Mouse (Mus musculus): ENCODE data around the gene Rps6kl1. TPM values are rescaled to one million over a fixed set of nuclear protein-coding genes. Genes with fewer than 3 reads are reported as not detected.

The Rps6kl1 gene
- polyA plus RNA-seq, 1 experiment from 2014 or later = 0.94 TPM

DNA sequence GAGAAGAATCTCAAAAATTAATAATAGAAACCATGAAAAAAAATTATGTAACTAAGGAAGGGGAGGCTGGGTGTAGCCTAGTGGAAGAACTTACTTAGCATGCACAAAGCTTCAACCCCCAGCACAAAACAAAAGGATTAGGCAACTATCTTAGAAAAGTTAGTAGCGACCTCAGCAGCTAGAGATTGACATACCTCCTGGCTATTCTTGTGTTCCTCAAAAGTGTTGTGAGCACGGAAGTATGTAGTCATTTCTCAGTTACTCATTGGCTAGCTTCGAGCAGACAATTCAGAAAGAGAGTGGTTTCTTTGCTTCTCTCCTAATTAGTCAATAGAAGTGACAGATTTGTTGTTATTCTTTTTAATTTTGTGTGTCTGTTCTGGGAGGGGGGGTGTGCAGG, 42.4 kb downstream of the Rps6kl1 start:
- Histone ChIP-seq H3K27me3 (ENCODE audit: control insufficient read depth, insufficient read depth, low read depth, low read length) (no peaks in the 10 kb centered on the region), H3K4me3 (ENCODE audit: low read length) (no peak overlapping the region), H3K36me3 (ENCODE audit: control insufficient read depth, insufficient read depth, low read length) (no peaks in the 10 kb centered on the region), H3K27ac (ENCODE audit: low read length) (no peak overlapping the region), H3K4me1 (replicated peaks; ENCODE audit: control insufficient read depth, insufficient read depth, low read length) (peaks cover 26% of the 10 kb centered on the region), H3K9me3 (ENCODE audit: control insufficient read depth, low read length) (no peaks in the 10 kb centered on the region), H3K9ac (ENCODE audit: low read length) (no peak overlapping the region), H3K4me2 (ENCODE audit: low read depth, low read length) (no peak overlapping the region)
- no peak for ATAC-seq (ENCODE audit: low read depth)
- 49% methylated on average over 3 of the region's 3 CpGs for WGBS

DNA sequence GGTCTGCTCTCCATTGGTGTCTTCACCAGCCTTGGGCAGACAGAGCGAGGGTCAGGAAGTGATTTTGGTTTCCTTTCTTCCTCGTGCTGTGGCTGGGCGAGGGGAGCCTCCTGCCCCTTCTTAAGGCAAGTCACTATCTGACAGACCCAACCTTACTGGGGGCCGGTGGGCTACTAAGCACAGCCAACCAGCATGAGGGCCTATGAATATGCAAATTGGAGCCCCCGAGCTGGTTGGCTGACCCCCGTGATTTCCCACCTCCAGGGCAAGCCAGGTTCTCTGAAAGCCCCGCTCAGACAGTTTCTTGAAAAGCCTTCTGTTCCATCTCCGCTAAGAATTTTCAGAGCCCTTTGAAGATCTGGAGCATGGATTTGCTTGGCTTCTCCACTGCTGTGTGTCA, 44.8 kb downstream of the Rps6kl1 start:
- no peaks in the 10 kb centered on the region for H3K9me3 ChIP-seq (ENCODE audit: control insufficient read depth, low read length)
- no peaks in the 10 kb centered on the region for H3K27me3 ChIP-seq (ENCODE audit: control insufficient read depth, insufficient read depth, low read depth, low read length)
- H3K4me2 ChIP-seq (ENCODE audit: low read depth, low read length) = peak overlapping the region; percentile 35; the same call in 1 of the 2 replicates
- H3K27ac ChIP-seq (ENCODE audit: low read length) = no peak overlapping the region
- H3K36me3 ChIP-seq (ENCODE audit: control insufficient read depth, insufficient read depth, low read length) = no peaks in the 10 kb centered on the region
- no peak for ATAC-seq (ENCODE audit: low read depth)
- 6% methylated on average over 8 of the region's 8 CpGs for WGBS
- peak overlapping the region; percentile 32 for H3K9ac ChIP-seq (ENCODE audit: low read length)
- peaks cover 7% of the 10 kb centered on the region for H3K4me1 ChIP-seq (replicated peaks; ENCODE audit: control insufficient read depth, insufficient read depth, low read length)
- H3K4me3 ChIP-seq (ENCODE audit: low read length) = no peak overlapping the region

DNA sequence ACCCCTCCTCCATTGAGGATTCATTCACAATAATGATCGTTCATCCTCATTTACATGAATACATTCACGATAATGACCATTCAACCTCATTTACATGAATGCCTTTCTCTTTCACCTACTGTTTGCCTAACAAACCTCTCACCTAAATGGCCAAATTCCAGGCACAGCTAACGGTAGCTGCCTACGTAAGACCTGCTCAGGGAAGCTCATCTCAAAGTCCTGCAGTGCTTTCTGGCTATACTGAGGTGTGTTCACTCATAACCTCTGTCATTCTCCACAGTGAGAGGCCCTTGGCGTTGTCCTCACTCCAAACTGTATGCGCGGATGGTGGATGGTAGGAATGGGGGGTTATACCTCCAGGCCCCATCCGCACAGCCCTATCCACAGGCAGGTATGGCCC, 46.3 kb downstream of the Rps6kl1 start:
- H3K36me3 ChIP-seq (ENCODE audit: control insufficient read depth, insufficient read depth, low read length) = no peaks in the 10 kb centered on the region
- 84% methylated on average over 8 of the region's 8 CpGs for WGBS

DNA sequence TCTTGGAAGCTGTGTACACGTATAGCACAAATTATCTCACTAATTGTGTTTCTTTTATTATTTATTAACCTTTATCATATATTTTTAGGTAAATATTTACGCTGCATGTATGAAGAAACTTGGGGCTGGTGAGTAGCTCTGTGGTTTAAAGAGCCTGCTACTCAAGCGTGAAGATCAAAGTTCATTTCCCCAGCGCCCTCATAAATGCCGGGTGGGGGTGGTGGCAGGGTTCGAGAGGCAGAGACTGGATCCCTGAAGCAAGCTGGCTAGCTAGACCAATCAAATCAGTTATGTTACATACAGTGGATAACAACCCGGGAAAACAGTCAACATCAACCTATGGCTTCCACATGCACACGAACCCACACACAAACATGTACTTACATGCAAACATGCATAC, 48.0 kb downstream of the Rps6kl1 start:
- Histone ChIP-seq H3K4me3 (ENCODE audit: low read length) (no peak overlapping the region), H3K27ac (ENCODE audit: low read length) (no peak overlapping the region), H3K36me3 (ENCODE audit: control insufficient read depth, insufficient read depth, low read length) (no peaks in the 10 kb centered on the region), H3K4me2 (ENCODE audit: low read depth, low read length) (no peak overlapping the region), H3K9ac (ENCODE audit: low read length) (no peak overlapping the region), H3K9me3 (ENCODE audit: control insufficient read depth, low read length) (no peaks in the 10 kb centered on the region), H3K27me3 (ENCODE audit: control insufficient read depth, insufficient read depth, low read depth, low read length) (no peaks in the 10 kb centered on the region), H3K4me1 (replicated peaks; ENCODE audit: control insufficient read depth, insufficient read depth, low read length) (no peaks in the 10 kb centered on the region; the same call in 1 of the 2 replicates)
- no peak for ATAC-seq (ENCODE audit: low read depth)
- WGBS = 74% methylated on average over 8 of the region's 8 CpGs

More for the DNA sequence above, 46.3 kb downstream of the Rps6kl1 start:
- no peak overlapping the region for H3K27ac ChIP-seq (ENCODE audit: low read length)
- no peak overlapping the region for H3K4me3 ChIP-seq (ENCODE audit: low read length)
- H3K9me3 ChIP-seq (ENCODE audit: control insufficient read depth, low read length) = no peaks in the 10 kb centered on the region
- no peak overlapping the region for H3K9ac ChIP-seq (ENCODE audit: low read length)
- peaks cover 5% of the 10 kb centered on the region for H3K4me1 ChIP-seq (replicated peaks; ENCODE audit: control insufficient read depth, insufficient read depth, low read length)
- ATAC-seq (ENCODE audit: low read depth) = no peak
- no peaks in the 10 kb centered on the region for H3K27me3 ChIP-seq (ENCODE audit: control insufficient read depth, insufficient read depth, low read depth, low read length)
- H3K4me2 ChIP-seq (ENCODE audit: low read depth, low read length) = no peak overlapping the region

DNA sequence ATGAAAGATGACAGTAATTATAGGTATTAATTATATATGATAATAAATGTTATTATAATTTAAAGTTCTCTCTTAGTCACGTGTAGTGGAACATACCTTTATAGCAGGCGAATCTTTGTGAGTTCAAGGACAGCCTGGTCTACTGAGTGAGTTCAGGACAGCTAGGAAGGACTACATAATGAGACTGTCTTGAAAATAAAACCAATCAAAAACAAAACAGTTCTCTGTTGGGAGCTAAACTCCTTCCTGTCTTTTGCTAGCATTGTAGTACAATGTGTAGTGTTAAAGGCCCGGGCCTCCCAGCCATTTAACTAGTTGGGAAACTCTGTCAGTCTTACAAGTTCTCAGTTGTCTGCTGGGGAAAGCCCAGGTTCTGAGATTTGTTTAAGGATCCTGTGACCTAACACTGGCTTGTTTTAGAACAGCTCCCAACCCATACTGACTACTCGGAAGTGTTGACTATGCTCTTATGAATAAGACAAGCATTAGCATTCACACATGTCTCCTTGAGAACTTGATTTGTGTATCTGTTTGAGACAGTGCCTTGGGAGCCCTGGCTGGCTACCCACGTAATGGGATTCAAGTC, 49.5 kb downstream of the Rps6kl1 start:
- Histone ChIP-seq H3K9ac (ENCODE audit: low read length) (no peak overlapping the region), H3K9me3 (ENCODE audit: control insufficient read depth, low read length) (no peaks in the 10 kb centered on the region), H3K36me3 (ENCODE audit: control insufficient read depth, insufficient read depth, low read length) (no peaks in the 10 kb centered on the region), H3K27ac (ENCODE audit: low read length) (no peak overlapping the region), H3K4me2 (ENCODE audit: low read depth, low read length) (no peak overlapping the region), H3K4me1 (replicated peaks; ENCODE audit: control insufficient read depth, insufficient read depth, low read length) (no peaks in the 10 kb centered on the region; the same call in 1 of the 2 replicates), H3K27me3 (ENCODE audit: control insufficient read depth, insufficient read depth, low read depth, low read length) (no peaks in the 10 kb centered on the region), H3K4me3 (ENCODE audit: low read length) (no peak overlapping the region)
- 76% methylated on average over 5 of the region's 5 CpGs for WGBS
- no peak for ATAC-seq (ENCODE audit: low read depth)

DNA sequence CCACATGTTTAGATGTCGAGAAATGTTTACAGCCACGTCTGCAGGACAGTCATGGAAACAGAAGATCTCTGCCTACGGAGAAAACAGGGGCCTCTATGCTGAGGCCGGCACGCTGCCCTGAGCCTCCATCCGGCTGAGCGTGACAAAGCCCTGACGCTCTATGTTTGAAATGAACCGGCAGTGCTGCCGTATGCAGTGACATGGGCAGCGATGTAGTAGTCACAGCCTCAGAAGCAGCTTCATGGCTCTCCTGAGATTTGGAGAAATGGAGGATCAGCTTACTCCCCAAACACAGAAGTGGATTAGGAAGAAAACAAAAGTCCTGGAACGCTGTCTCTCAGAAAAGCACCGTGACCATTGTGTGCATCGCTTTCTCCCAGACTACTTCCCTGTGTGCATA, 50.1 kb downstream of the Rps6kl1 start:
- no peak overlapping the region for H3K27ac ChIP-seq (ENCODE audit: low read length)
- H3K4me2 ChIP-seq (ENCODE audit: low read depth, low read length) = no peak overlapping the region
- WGBS = 60% methylated on average over 14 of the region's 14 CpGs

DNA sequence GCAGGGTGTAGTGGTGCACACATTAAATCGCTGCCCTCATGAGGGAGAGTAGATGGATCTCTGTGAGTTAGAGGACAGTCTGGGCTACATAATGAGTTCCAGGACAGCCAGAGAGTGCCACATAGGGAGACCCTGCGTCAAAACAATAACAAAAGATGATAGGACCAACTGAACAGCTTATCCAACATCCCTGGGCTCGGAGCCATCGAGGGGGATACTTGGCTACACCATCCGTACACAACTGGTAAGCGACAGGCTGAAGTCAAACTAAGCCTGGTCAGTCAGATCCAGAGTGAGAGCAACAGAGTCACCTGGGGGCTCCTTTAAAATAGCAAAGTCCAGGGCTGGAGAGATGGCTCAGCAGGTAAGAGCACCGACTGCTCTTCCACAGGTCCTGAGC, 55.2 kb downstream of the Rps6kl1 start:
- H3K4me2 ChIP-seq (ENCODE audit: low read depth, low read length) = no peak overlapping the region
- no peak overlapping the region for H3K4me3 ChIP-seq (ENCODE audit: low read length)
- no peaks in the 10 kb centered on the region for H3K9me3 ChIP-seq (ENCODE audit: control insufficient read depth, low read length)
- ATAC-seq (ENCODE audit: low read depth) = no peak
- H3K36me3 ChIP-seq (ENCODE audit: control insufficient read depth, insufficient read depth, low read length) = no peaks in the 10 kb centered on the region
- no peaks in the 10 kb centered on the region for H3K27me3 ChIP-seq (ENCODE audit: control insufficient read depth, insufficient read depth, low read depth, low read length)
- H3K9ac ChIP-seq (ENCODE audit: low read length) = no peak overlapping the region
- WGBS = 66% methylated on average over 7 of the region's 7 CpGs
- no peak overlapping the region for H3K27ac ChIP-seq (ENCODE audit: low read length)
- H3K4me1 ChIP-seq (replicated peaks; ENCODE audit: control insufficient read depth, insufficient read depth, low read length) = no peaks in the 10 kb centered on the region

More for the DNA sequence above, 50.1 kb downstream of the Rps6kl1 start:
- Histone ChIP-seq H3K4me3 (ENCODE audit: low read length) (no peak overlapping the region), H3K36me3 (ENCODE audit: control insufficient read depth, insufficient read depth, low read length) (no peaks in the 10 kb centered on the region), H3K27me3 (ENCODE audit: control insufficient read depth, insufficient read depth, low read depth, low read length) (no peaks in the 10 kb centered on the region), H3K9ac (ENCODE audit: low read length) (no peak overlapping the region), H3K4me1 (replicated peaks; ENCODE audit: control insufficient read depth, insufficient read depth, low read length) (no peaks in the 10 kb centered on the region), H3K9me3 (ENCODE audit: control insufficient read depth, low read length) (no peaks in the 10 kb centered on the region)
- ATAC-seq (ENCODE audit: low read depth) = no peak

DNA sequence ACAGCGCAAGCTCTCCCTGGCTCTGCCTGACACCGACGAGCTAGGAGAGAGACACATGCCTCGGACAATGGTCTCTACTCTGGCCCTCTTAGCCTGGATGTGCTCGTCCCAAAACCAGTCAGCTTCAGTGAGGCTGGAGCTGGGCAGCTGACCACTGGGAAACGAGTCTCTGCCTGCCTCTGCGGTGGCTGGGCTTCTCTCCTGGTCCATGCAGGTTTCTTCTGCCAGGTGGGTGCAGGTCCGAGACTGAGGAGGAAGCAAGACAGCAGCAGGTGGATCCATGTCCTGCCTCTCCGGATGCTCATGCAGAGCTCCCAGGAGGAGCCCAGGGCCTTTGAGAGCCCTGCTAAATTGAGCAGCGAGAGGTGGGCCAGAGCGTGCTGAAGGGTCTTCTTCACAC, 55.9 kb downstream of the Rps6kl1 start:
- Histone ChIP-seq H3K36me3 (ENCODE audit: control insufficient read depth, insufficient read depth, low read length) (no peaks in the 10 kb centered on the region), H3K4me2 (ENCODE audit: low read depth, low read length) (no peak overlapping the region), H3K9ac (ENCODE audit: low read length) (no peak overlapping the region), H3K27me3 (ENCODE audit: control insufficient read depth, insufficient read depth, low read depth, low read length) (no peaks in the 10 kb centered on the region), H3K9me3 (ENCODE audit: control insufficient read depth, low read length) (no peaks in the 10 kb centered on the region), H3K4me3 (ENCODE audit: low read length) (no peak overlapping the region), H3K4me1 (replicated peaks; ENCODE audit: control insufficient read depth, insufficient read depth, low read length) (no peaks in the 10 kb centered on the region), H3K27ac (ENCODE audit: low read length) (no peak overlapping the region)
- ATAC-seq (ENCODE audit: low read depth) = no peak
- WGBS = 81% methylated on average over 11 of the region's 11 CpGs

DNA sequence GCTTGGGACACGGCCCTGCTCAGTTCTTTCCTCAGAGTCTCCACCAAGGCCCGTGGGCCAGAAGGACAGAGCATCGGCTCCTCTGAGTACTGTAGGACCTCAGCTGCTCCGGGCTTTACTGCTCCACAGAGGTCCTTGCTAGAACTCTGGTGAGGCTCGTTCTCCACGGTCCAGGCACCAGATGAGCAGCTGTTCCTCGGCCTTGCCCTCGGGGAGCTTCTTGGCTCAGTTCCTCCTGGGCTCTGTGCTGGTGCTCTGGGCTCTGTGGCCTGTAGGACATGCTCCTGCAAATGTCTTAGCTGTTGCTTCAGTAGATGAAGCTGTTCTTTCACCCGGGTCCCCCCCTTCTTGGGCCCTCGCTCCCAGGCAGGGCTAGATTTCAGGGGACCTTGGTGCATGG, 56.4 kb downstream of the Rps6kl1 start:
- H3K27ac ChIP-seq (ENCODE audit: low read length) = no peak overlapping the region
- H3K4me1 ChIP-seq (replicated peaks; ENCODE audit: control insufficient read depth, insufficient read depth, low read length) = no peaks in the 10 kb centered on the region
- no peaks in the 10 kb centered on the region for H3K36me3 ChIP-seq (ENCODE audit: control insufficient read depth, insufficient read depth, low read length)
- peak; percentile 22; the same call in 1 of the 2 replicates for ATAC-seq (ENCODE audit: low read depth)
- H3K4me3 ChIP-seq (ENCODE audit: low read length) = no peak overlapping the region
- H3K27me3 ChIP-seq (ENCODE audit: control insufficient read depth, insufficient read depth, low read depth, low read length) = no peaks in the 10 kb centered on the region
- 66% methylated on average over 10 of the region's 10 CpGs for WGBS
- no peaks in the 10 kb centered on the region for H3K9me3 ChIP-seq (ENCODE audit: control insufficient read depth, low read length)
- H3K4me2 ChIP-seq (ENCODE audit: low read depth, low read length) = no peak overlapping the region
- no peak overlapping the region for H3K9ac ChIP-seq (ENCODE audit: low read length)

DNA sequence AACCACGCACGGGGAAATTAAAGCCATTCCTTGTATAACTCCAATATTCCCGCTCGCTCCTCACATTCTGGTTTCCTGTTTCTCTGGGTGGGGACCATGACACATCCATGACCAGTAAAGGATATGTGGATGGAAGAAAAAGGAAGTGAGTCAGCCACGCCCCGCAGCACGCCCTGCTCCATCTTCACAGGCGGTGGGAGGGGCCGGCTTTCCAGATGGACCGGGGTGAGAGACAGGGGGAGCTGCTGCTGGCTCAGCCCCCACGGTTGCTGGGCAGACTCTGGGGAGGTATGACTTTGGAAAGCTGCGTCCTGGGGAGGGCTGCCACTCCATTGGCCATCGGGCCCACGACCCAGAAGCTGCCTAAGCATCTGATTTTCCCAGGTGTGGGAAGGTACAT, 57.1 kb downstream of the Rps6kl1 start:
- 21% methylated on average over 14 of the region's 14 CpGs for WGBS
- ATAC-seq (ENCODE audit: low read depth) = peak; percentile 85
- peak overlapping the region; percentile 14; the same call in 1 of the 2 replicates for H3K4me2 ChIP-seq (ENCODE audit: low read depth, low read length)

More for the DNA sequence above, 57.1 kb downstream of the Rps6kl1 start:
- Histone ChIP-seq H3K9me3 (ENCODE audit: control insufficient read depth, low read length) (0 out of 2 replicates have a peak, but pooled peaks cover 1% of the 10 kb centered on the region), H3K4me1 (replicated peaks; ENCODE audit: control insufficient read depth, insufficient read depth, low read length) (no peaks in the 10 kb centered on the region), H3K4me3 (ENCODE audit: low read length) (no peak overlapping the region), H3K9ac (ENCODE audit: low read length) (no peak overlapping the region), H3K27ac (ENCODE audit: low read length) (no peak overlapping the region), H3K27me3 (ENCODE audit: control insufficient read depth, insufficient read depth, low read depth, low read length) (no peaks in the 10 kb centered on the region), H3K36me3 (ENCODE audit: control insufficient read depth, insufficient read depth, low read length) (no peaks in the 10 kb centered on the region)
